In genomic region chr12:109416681-109417080, GRCm38 (mm10) we compare ENCODE assay signal across 15 mouse cellular contexts. TPM values are rescaled to one million over a fixed set of nuclear protein-coding genes. Genes with fewer than 3 reads are reported as not detected.
DNase-seq lines count a peak whose midpoint lies in the region; ATAC-seq and TF ChIP-seq lines count a peak whose summit lies in the region.
"Had no signal": no experiment of that assay in that cellular context is flagged by ENCODE, and none has a peak within 500 bp of the region (broad histone marks: within the 10 kb centered on the region; RNA-seq: fewer than 3 reads in every experiment).

No protein-coding gene starts in this region.

- no peak for TF ChIP-seq POLR2A in heart, adult 2 months (IDR thresholded peaks at IDR 0.05; ENCODE audit: insufficient read depth, low read depth, low read length)

- H3K4me2 ChIP-seq in liver, embryonic 11.5 days, result no peak overlapping the region
- no peak overlapping the region for H3K4me2 ChIP-seq in embryonic facial prominence, embryonic 15.5 days (replicated peaks)
- no peak overlapping the region for H3K4me2 ChIP-seq in neural tube, embryonic 14.5 days (ENCODE audit: low read depth, low read length)
- H3K4me2 ChIP-seq: forebrain, embryonic 13.5 days; hindbrain, embryonic 13.5 days had no signal

- no peak overlapping the region for H3K9ac ChIP-seq in heart, adult 2 months (ENCODE audit: low read depth, low read length)
- H3K9ac ChIP-seq in liver, embryonic 11.5 days (ENCODE audit: low read depth, low read length), result no peak overlapping the region
- no peak overlapping the region for H3K9ac ChIP-seq in embryonic facial prominence, embryonic 15.5 days
- H3K9ac ChIP-seq in neural tube, embryonic 14.5 days (replicated peaks; ENCODE audit: low read depth, low read length), result 0 out of 2 replicates have a peak overlapping the region, but pooled peaks have one; percentile 1
- H3K9ac ChIP-seq: forebrain, embryonic 13.5 days; hindbrain, embryonic 13.5 days had no signal

- intact Hi-C loops in heart, adult 2 months (cut with DNase I), result no loop called here

- no peaks in the 10 kb centered on the region for H3K79me2 ChIP-seq in heart, adult 2 months (replicated peaks; ENCODE audit: control insufficient read depth, insufficient read depth, low read length)

- ATAC-seq in liver, embryonic 11.5 days (replicated peaks; ENCODE audit: low FRiP score), result no peak
- no peak for ATAC-seq in embryonic facial prominence, embryonic 15.5 days (ENCODE audit: insufficient number of reproducible peaks, low FRiP score, low TSS enrichment, low read depth)
- no peak for ATAC-seq in neural tube, embryonic 14.5 days (ENCODE audit: low read depth)
- ATAC-seq in activated CD4-positive, CD25-positive, alpha-beta regulatory T cell, adult 4 months, result no peak

- H3K4me3 ChIP-seq in heart, embryonic 10.5 days, result no peak overlapping the region
- no peak overlapping the region for H3K4me3 ChIP-seq in heart, adult 2 months
- no peak overlapping the region for H3K4me3 ChIP-seq in liver, embryonic 11.5 days (ENCODE audit: low read depth, low read length)
- H3K4me3 ChIP-seq in embryonic facial prominence, embryonic 15.5 days (replicated peaks), result no peak overlapping the region
- H3K4me3 ChIP-seq in neural tube, embryonic 14.5 days (ENCODE audit: low read depth, low read length), result no peak overlapping the region
- H3K4me3 ChIP-seq: forebrain, embryonic 13.5 days; hindbrain, embryonic 13.5 days had no signal

- peak overlapping the region; percentile 87 for H3K27ac ChIP-seq in heart, embryonic 10.5 days
- H3K27ac ChIP-seq in heart, adult 2 months, result no peak overlapping the region
- H3K27ac ChIP-seq in liver, embryonic 11.5 days (ENCODE audit: low read depth, low read length), result peak overlapping the region; percentile 84
- peak overlapping the region; percentile 90 for H3K27ac ChIP-seq in embryonic facial prominence, embryonic 15.5 days (replicated peaks)
- H3K27ac ChIP-seq in neural tube, embryonic 14.5 days (ENCODE audit: low read depth, low read length), result no peak overlapping the region
- H3K27ac ChIP-seq: forebrain, embryonic 13.5 days had no signal

- H3K27me3 ChIP-seq in heart, embryonic 10.5 days (ENCODE audit: insufficient read depth, poor library complexity, severe bottlenecking), result no peaks in the 10 kb centered on the region
- H3K27me3 ChIP-seq in heart, adult 2 months (ENCODE audit: control insufficient read depth, insufficient read depth, low read length), result no peaks in the 10 kb centered on the region
- H3K27me3 ChIP-seq in liver, embryonic 11.5 days (replicated peaks; ENCODE audit: control insufficient read depth, insufficient read depth, low read length), result no peaks in the 10 kb centered on the region
- H3K27me3 ChIP-seq in embryonic facial prominence, embryonic 15.5 days, result no peaks in the 10 kb centered on the region
- H3K27me3 ChIP-seq in neural tube, embryonic 14.5 days (ENCODE audit: control insufficient read depth, insufficient read depth, low read length), result no peaks in the 10 kb centered on the region
- H3K27me3 ChIP-seq: forebrain, embryonic 13.5 days had no signal

- no peaks in the 10 kb centered on the region for H3K9me3 ChIP-seq in heart, embryonic 10.5 days
- H3K9me3 ChIP-seq in liver, embryonic 11.5 days (ENCODE audit: control insufficient read depth, low read length), result no peaks in the 10 kb centered on the region
- no peaks in the 10 kb centered on the region for H3K9me3 ChIP-seq in embryonic facial prominence, embryonic 15.5 days (replicated peaks)
- H3K9me3 ChIP-seq in neural tube, embryonic 14.5 days (ENCODE audit: control insufficient read depth, low read length), result no peaks in the 10 kb centered on the region
- H3K9me3 ChIP-seq: forebrain, embryonic 13.5 days; hindbrain, embryonic 13.5 days had no signal

- H3K4me1 ChIP-seq in heart, embryonic 10.5 days, result peaks cover 60% of the 10 kb centered on the region
- H3K4me1 ChIP-seq in heart, adult 2 months (ENCODE audit: control insufficient read depth, insufficient read depth, low read length), result no peaks in the 10 kb centered on the region
- H3K4me1 ChIP-seq in liver, embryonic 11.5 days (replicated peaks; ENCODE audit: control insufficient read depth, insufficient read depth, low read length), result peaks cover 27% of the 10 kb centered on the region
- H3K4me1 ChIP-seq in embryonic facial prominence, embryonic 15.5 days, result peaks cover 64% of the 10 kb centered on the region
- peaks cover 10% of the 10 kb centered on the region for H3K4me1 ChIP-seq in neural tube, embryonic 14.5 days (ENCODE audit: control insufficient read depth, insufficient read depth, low read length)

- TF ChIP-seq CTCF in heart, adult 2 months (IDR thresholded peaks at IDR 0.05), result no peak

- 85% methylated on average over 5 of the region's 5 CpGs for WGBS in heart, embryonic 10.5 days
- 70% methylated on average over 5 of the region's 5 CpGs for WGBS in heart, adult 2 months
- WGBS in liver, embryonic 11.5 days, result 69% methylated on average over 5 of the region's 5 CpGs
- WGBS in embryonic facial prominence, embryonic 15.5 days, result 75% methylated on average over 5 of the region's 5 CpGs
- WGBS in neural tube, embryonic 14.5 days, result 86% methylated on average over 5 of the region's 5 CpGs

- no peak for TF ChIP-seq EP300 in heart, adult 2 months (IDR thresholded peaks at IDR 0.05; ENCODE audit: insufficient read depth, low read depth, low read length)

- no peaks in the 10 kb centered on the region for H3K36me3 ChIP-seq in heart, embryonic 10.5 days
- H3K36me3 ChIP-seq in heart, adult 2 months (ENCODE audit: control insufficient read depth, insufficient read depth, low read length), result no peaks in the 10 kb centered on the region
- H3K36me3 ChIP-seq in liver, embryonic 11.5 days (ENCODE audit: control insufficient read depth, insufficient read depth, low read length), result no peaks in the 10 kb centered on the region
- H3K36me3 ChIP-seq in embryonic facial prominence, embryonic 15.5 days, result no peaks in the 10 kb centered on the region
- no peaks in the 10 kb centered on the region for H3K36me3 ChIP-seq in neural tube, embryonic 14.5 days (ENCODE audit: control insufficient read depth, insufficient read depth, low read length)
- H3K36me3 ChIP-seq: hindbrain, embryonic 13.5 days had no signal

- DNase-seq in heart, embryonic 10.5 days (ENCODE audit: low spot score), result no peak
- DNase-seq in heart, adult 2 months, result no peak
- no peak for DNase-seq in liver, embryonic 11.5 days (ENCODE audit: low spot score)
- DNase-seq in liver, result no peak
- DNase-seq in urinary bladder, postnatal 4 days (ENCODE audit: low spot score in 2 of 2), result no peak
- DNase-seq: adrenal gland, postnatal 25 days; cerebellum, postnatal 10 days; kidney, postnatal 10 days; lung, postnatal 10 days; thymus, postnatal 36 days had no signal

RNA-seq across cellular contexts. Expression of gene Dlk1, which starts 35.9 kb away (rescaled TPM):
- polyA plus RNA-seq in heart, embryonic 10.5 days (2016; fragmentation: Nextera tagmentation; extraction: Ambion mirVana), result 56.8 and 345 TPM in 2 replicates
- under 1 TPM in 1 of 2 experiments, not detected in 1; 0.23 TPM for total RNA-seq in heart, adult 2 months (2021)
- polyA plus RNA-seq in heart, adult 2 months (2012; rRNA removed), result 0.90 and 1.3 TPM in 2 replicates
- polyA plus RNA-seq in liver, embryonic 11.5 days (2014; fragmentation: Nextera tagmentation; extraction: Ambion mirVana), result 744 and 770 TPM in 2 replicates
- polyA plus RNA-seq in embryonic facial prominence, embryonic 15.5 days (2015; fragmentation: Nextera tagmentation; extraction: Ambion mirVana), result 710 and 761 TPM in 2 replicates
- polyA plus RNA-seq in neural tube, embryonic 14.5 days (2014; fragmentation: Nextera tagmentation; extraction: Ambion mirVana), result 46.9 and 55.7 TPM in 2 replicates
- polyA plus RNA-seq in activated CD4-positive, CD25-positive, alpha-beta regulatory T cell, adult 4 months (2017; shearing (Covaris generic)), result not detected

Comparison
In these comparisons a context has a peak if more than half of its experiments do, and no peak if none do; other contexts are left out.
1. H3K27ac ChIP-seq: peak in heart, embryonic 10.5 days (single experiment), liver, embryonic 11.5 days (single experiment) and embryonic facial prominence, embryonic 15.5 days (single experiment); none in heart, adult 2 months (single experiment) and neural tube, embryonic 14.5 days (single experiment).
2. RNA of gene Dlk1, which starts 35.9 kb away (polyA plus RNA-seq): 744 to 770 TPM in liver, embryonic 11.5 days, 710 to 761 TPM in embryonic facial prominence, embryonic 15.5 days, 56.8 to 345 TPM in heart, embryonic 10.5 days and 46.9 to 55.7 TPM in neural tube, embryonic 14.5 days; 0.90 to 1.3 TPM in heart, adult 2 months and not detected in activated CD4-positive, CD25-positive, alpha-beta regulatory T cell, adult 4 months; every median in the first group is over 10 times any median in the second.